Mouse (Mus musculus): ENCODE results near the gene Tpm1. TPM values are rescaled to one million over a fixed set of nuclear protein-coding genes. Genes with fewer than 3 reads are reported as not detected.
A peak's percentile ranks its signal among the peaks of the same experiment; 100 is the strongest.

The Tpm1 gene
- polyA plus RNA-seq, 1 experiment from 2014 or later = 1,114 TPM

- Histone ChIP-seq H3K9ac (ENCODE audit: low read depth, low read length) (no peak overlapping the region), H3K36me3 (ENCODE audit: control insufficient read depth, insufficient read depth, low read length) (peaks cover 38% of the 10 kb centered on the region), H3K4me1 (ENCODE audit: control insufficient read depth, insufficient read depth, low read length) (peaks cover 21% of the 10 kb centered on the region), H3K27ac (ENCODE audit: low read length) (no peak overlapping the region), H3K9me3 (ENCODE audit: control insufficient read depth, low read length) (peaks cover 6% of the 10 kb centered on the region; the same call in 1 of the 2 replicates), H3K4me2 (ENCODE audit: low read depth, low read length) (no peak overlapping the region), H3K27me3 (replicated peaks; ENCODE audit: control insufficient read depth, insufficient read depth, low read length) (no peaks in the 10 kb centered on the region), H3K4me3 (ENCODE audit: low read length) (no peak overlapping the region)
- ATAC-seq = no peak
- 92% methylated on average over 4 of the region's 4 CpGs for WGBS
These were observed 14.5 kb downstream of the Tpm1 start for GRCm38 (mm10) chr9:67034677-67035076.

GRCm38 (mm10) chr9:67033016-67033415 is 16.2 kb downstream of the Tpm1 start:
- H3K36me3 ChIP-seq (ENCODE audit: control insufficient read depth, insufficient read depth, low read length) = peaks cover 42% of the 10 kb centered on the region
- H3K4me1 ChIP-seq (ENCODE audit: control insufficient read depth, insufficient read depth, low read length) = peaks cover 7% of the 10 kb centered on the region
- no peak overlapping the region for H3K4me3 ChIP-seq (ENCODE audit: low read length)
- WGBS = 92% methylated on average over 10 of the region's 10 CpGs
- H3K4me2 ChIP-seq (ENCODE audit: low read depth, low read length) = no peak overlapping the region
- no peak overlapping the region for H3K9ac ChIP-seq (ENCODE audit: low read depth, low read length)
- no peak overlapping the region for H3K27ac ChIP-seq (ENCODE audit: low read length)
- H3K9me3 ChIP-seq (ENCODE audit: control insufficient read depth, low read length) = peaks cover 6% of the 10 kb centered on the region; the same call in 1 of the 2 replicates
- H3K27me3 ChIP-seq (replicated peaks; ENCODE audit: control insufficient read depth, insufficient read depth, low read length) = no peaks in the 10 kb centered on the region
- no peak for ATAC-seq

GRCm38 (mm10) chr9:67032611-67033010 is 16.6 kb downstream of the Tpm1 start:
- Histone ChIP-seq H3K4me3 (ENCODE audit: low read length) (no peak overlapping the region), H3K4me2 (ENCODE audit: low read depth, low read length) (no peak overlapping the region), H3K9me3 (ENCODE audit: control insufficient read depth, low read length) (peaks cover 6% of the 10 kb centered on the region; the same call in 1 of the 2 replicates), H3K27ac (ENCODE audit: low read length) (no peak overlapping the region), H3K27me3 (replicated peaks; ENCODE audit: control insufficient read depth, insufficient read depth, low read length) (no peaks in the 10 kb centered on the region), H3K9ac (ENCODE audit: low read depth, low read length) (no peak overlapping the region), H3K4me1 (ENCODE audit: control insufficient read depth, insufficient read depth, low read length) (peaks cover 7% of the 10 kb centered on the region), H3K36me3 (ENCODE audit: control insufficient read depth, insufficient read depth, low read length) (peaks cover 40% of the 10 kb centered on the region)
- 92% methylated on average over 15 of the region's 15 CpGs for WGBS
- no peak for ATAC-seq

GRCm38 (mm10) chr9:67029518-67029917 is 19.7 kb downstream of the Tpm1 start:
- Histone ChIP-seq H3K9ac (ENCODE audit: low read depth, low read length) (no peak overlapping the region), H3K9me3 (ENCODE audit: control insufficient read depth, low read length) (no peaks in the 10 kb centered on the region), H3K4me3 (ENCODE audit: low read length) (no peak overlapping the region), H3K4me2 (ENCODE audit: low read depth, low read length) (no peak overlapping the region), H3K27me3 (replicated peaks; ENCODE audit: control insufficient read depth, insufficient read depth, low read length) (no peaks in the 10 kb centered on the region), H3K4me1 (ENCODE audit: control insufficient read depth, insufficient read depth, low read length) (peaks cover 9% of the 10 kb centered on the region), H3K36me3 (ENCODE audit: control insufficient read depth, insufficient read depth, low read length) (peaks cover 31% of the 10 kb centered on the region), H3K27ac (ENCODE audit: low read length) (no peak overlapping the region)
- no peak for ATAC-seq
- 84% methylated on average over 13 of the region's 13 CpGs for whole genome bisulfite sequencing

- peaks cover 28% of the 10 kb centered on the region for H3K36me3 ChIP-seq (ENCODE audit: control insufficient read depth, insufficient read depth, low read length)
- no peaks in the 10 kb centered on the region for H3K27me3 ChIP-seq (replicated peaks; ENCODE audit: control insufficient read depth, insufficient read depth, low read length)
- no peak overlapping the region for H3K4me3 ChIP-seq (ENCODE audit: low read length)
- no peak overlapping the region for H3K9ac ChIP-seq (ENCODE audit: low read depth, low read length)
- 74% methylated on average over 4 of the region's 4 CpGs for WGBS
- H3K27ac ChIP-seq (ENCODE audit: low read length) = no peak overlapping the region
- ATAC-seq = no peak
- H3K9me3 ChIP-seq (ENCODE audit: control insufficient read depth, low read length) = no peaks in the 10 kb centered on the region
- H3K4me1 ChIP-seq (ENCODE audit: control insufficient read depth, insufficient read depth, low read length) = peaks cover 11% of the 10 kb centered on the region
- H3K4me2 ChIP-seq (ENCODE audit: low read depth, low read length) = no peak overlapping the region
These were observed 20.3 kb downstream of the Tpm1 start for GRCm38 (mm10) chr9:67028929-67029328.

GRCm38 (mm10) chr9:67028133-67028724 is 21.0 kb downstream of the Tpm1 start:
- peaks cover 22% of the 10 kb centered on the region for H3K36me3 ChIP-seq (ENCODE audit: control insufficient read depth, insufficient read depth, low read length)
- no peaks in the 10 kb centered on the region for H3K27me3 ChIP-seq (replicated peaks; ENCODE audit: control insufficient read depth, insufficient read depth, low read length)

GRCm38 (mm10) chr9:67026890-67027289 is 22.3 kb downstream of the Tpm1 start:
- Histone ChIP-seq H3K9ac (ENCODE audit: low read depth, low read length) (no peak overlapping the region), H3K36me3 (ENCODE audit: control insufficient read depth, insufficient read depth, low read length) (peaks cover 24% of the 10 kb centered on the region), H3K4me2 (ENCODE audit: low read depth, low read length) (no peak overlapping the region), H3K27me3 (replicated peaks; ENCODE audit: control insufficient read depth, insufficient read depth, low read length) (no peaks in the 10 kb centered on the region), H3K4me3 (ENCODE audit: low read length) (no peak overlapping the region), H3K27ac (ENCODE audit: low read length) (no peak overlapping the region), H3K9me3 (ENCODE audit: control insufficient read depth, low read length) (no peaks in the 10 kb centered on the region), H3K4me1 (ENCODE audit: control insufficient read depth, insufficient read depth, low read length) (peaks cover 11% of the 10 kb centered on the region)
- WGBS = 92% methylated on average over 7 of the region's 7 CpGs
- no peak for ATAC-seq

More at GRCm38 (mm10) chr9:67028133-67028724, 21.0 kb downstream of the Tpm1 start:
- Histone ChIP-seq H3K9ac (ENCODE audit: low read depth, low read length) (no peak overlapping the region), H3K4me1 (ENCODE audit: control insufficient read depth, insufficient read depth, low read length) (peaks cover 11% of the 10 kb centered on the region), H3K4me2 (ENCODE audit: low read depth, low read length) (no peak overlapping the region), H3K4me3 (ENCODE audit: low read length) (no peak overlapping the region), H3K27ac (ENCODE audit: low read length) (no peak overlapping the region), H3K9me3 (ENCODE audit: control insufficient read depth, low read length) (no peaks in the 10 kb centered on the region)
- ATAC-seq = no peak
- 78% methylated on average over 12 of the region's 12 CpGs for WGBS

- H3K36me3 ChIP-seq (ENCODE audit: control insufficient read depth, insufficient read depth, low read length) = peaks cover 24% of the 10 kb centered on the region
- ATAC-seq = no peak
- H3K4me1 ChIP-seq (ENCODE audit: control insufficient read depth, insufficient read depth, low read length) = peaks cover 11% of the 10 kb centered on the region
- no peaks in the 10 kb centered on the region for H3K27me3 ChIP-seq (replicated peaks; ENCODE audit: control insufficient read depth, insufficient read depth, low read length)
- H3K9ac ChIP-seq (ENCODE audit: low read depth, low read length) = no peak overlapping the region
- H3K27ac ChIP-seq (ENCODE audit: low read length) = no peak overlapping the region
- no peak overlapping the region for H3K4me3 ChIP-seq (ENCODE audit: low read length)
- no peaks in the 10 kb centered on the region for H3K9me3 ChIP-seq (ENCODE audit: control insufficient read depth, low read length)
- 92% methylated on average over 7 of the region's 7 CpGs for WGBS
- no peak overlapping the region for H3K4me2 ChIP-seq (ENCODE audit: low read depth, low read length)
These were observed 23.1 kb downstream of the Tpm1 start for GRCm38 (mm10) chr9:67026061-67026460.

GRCm38 (mm10) chr9:67024889-67025692 is 24.1 kb downstream of the Tpm1 start:
- peak overlapping the region; percentile 59 for H3K27ac ChIP-seq (ENCODE audit: low read length)
- H3K4me1 ChIP-seq (ENCODE audit: control insufficient read depth, insufficient read depth, low read length) = peaks cover 11% of the 10 kb centered on the region
- H3K36me3 ChIP-seq (ENCODE audit: control insufficient read depth, insufficient read depth, low read length) = peaks cover 24% of the 10 kb centered on the region
- H3K9ac ChIP-seq (ENCODE audit: low read depth, low read length) = 0 out of 2 replicates have a peak overlapping the region, but pooled peaks have one; percentile 11
- no peaks in the 10 kb centered on the region for H3K27me3 ChIP-seq (replicated peaks; ENCODE audit: control insufficient read depth, insufficient read depth, low read length)
- H3K9me3 ChIP-seq (ENCODE audit: control insufficient read depth, low read length) = no peaks in the 10 kb centered on the region
- H3K4me3 ChIP-seq (ENCODE audit: low read length) = no peak overlapping the region
- WGBS = 59% methylated on average over 17 of the region's 17 CpGs
- ATAC-seq = peak; percentile 88
- no peak overlapping the region for H3K4me2 ChIP-seq (ENCODE audit: low read depth, low read length)
